In the genomic region with DNA sequence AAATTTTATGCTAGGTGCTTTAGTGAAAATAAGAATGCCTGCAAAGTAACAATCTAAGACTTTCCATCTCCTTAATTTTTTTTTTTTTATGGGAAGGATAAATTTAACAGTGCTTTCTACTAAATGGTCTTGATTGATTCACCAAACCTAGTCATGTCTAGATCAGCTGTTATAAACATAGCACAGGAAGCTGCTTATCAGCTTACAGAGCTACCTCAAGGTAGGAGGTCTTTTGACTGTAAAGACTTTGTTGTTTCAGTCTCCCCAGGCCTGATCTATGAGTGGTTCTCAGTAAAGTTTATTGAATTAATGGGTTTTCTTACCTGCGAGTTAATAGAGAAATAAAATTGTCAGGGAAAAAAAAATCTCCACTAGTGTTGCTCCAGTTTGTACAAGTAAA, we compare ENCODE assay signal across 20 mouse cellular contexts. TPM values are rescaled to one million over a fixed set of nuclear protein-coding genes. Genes with fewer than 3 reads are reported as not detected.
DNase-seq lines count a peak whose midpoint lies in the region; ATAC-seq lines count a peak whose summit lies in the region.
"Had no signal": no experiment of that assay in that cellular context is flagged by ENCODE, and none has a peak within 500 bp of the region (broad histone marks: within the 10 kb centered on the region; RNA-seq: fewer than 3 reads in every experiment).

No protein-coding gene starts in this region.

- H3K9me3 ChIP-seq in midbrain, embryonic 16.5 days (replicated peaks; ENCODE audit: control insufficient read depth, low read length, poor library complexity, severe bottlenecking): no peaks in the 10 kb centered on the region
- H3K9me3 ChIP-seq: embryonic facial prominence, embryonic 12.5 days; embryonic facial prominence, embryonic 15.5 days; G1E; heart, embryonic 12.5 days; heart, embryonic 15.5 days; hindbrain, embryonic 10.5 days; hindbrain, embryonic 13.5 days had no signal

- no peak overlapping the region for H3K4me3 ChIP-seq in midbrain, embryonic 16.5 days (ENCODE audit: low read depth, low read length)
- H3K4me3 ChIP-seq: embryonic facial prominence, embryonic 12.5 days; embryonic facial prominence, embryonic 15.5 days; gastrocnemius, adult 2 months; heart, embryonic 12.5 days; heart, embryonic 15.5 days; hindbrain, embryonic 10.5 days; hindbrain, embryonic 13.5 days had no signal

- 91% methylated on average over 1 of the region's 1 CpGs for WGBS in midbrain, embryonic 16.5 days

- no peaks in the 10 kb centered on the region for H3K27me3 ChIP-seq in midbrain, embryonic 16.5 days (ENCODE audit: control insufficient read depth, insufficient read depth, low read depth, low read length)
- H3K27me3 ChIP-seq: CH12.LX; embryonic facial prominence, embryonic 12.5 days; embryonic facial prominence, embryonic 15.5 days; heart, embryonic 12.5 days; heart, embryonic 15.5 days; hindbrain, embryonic 13.5 days had no signal

- no peak overlapping the region for H3K9ac ChIP-seq in midbrain, embryonic 16.5 days (ENCODE audit: low read depth, low read length)
- H3K9ac ChIP-seq: embryonic facial prominence, embryonic 12.5 days; embryonic facial prominence, embryonic 15.5 days; forebrain, postnatal 0 days; heart, embryonic 12.5 days; heart, embryonic 15.5 days; hindbrain, embryonic 13.5 days had no signal

- peak; percentile 76 for ATAC-seq in CD4-positive, CD25-positive, alpha-beta regulatory T cell, adult 4 months
- peak; percentile 47; the same call in 1 of the 2 replicates for ATAC-seq in megakaryocyte-erythroid progenitor cell, adult 5-6 weeks (replicated peaks; ENCODE audit: low FRiP score, low TSS enrichment, poor library complexity, severe bottlenecking)
- no peak for ATAC-seq in midbrain, embryonic 16.5 days
- ATAC-seq: forebrain, embryonic 14.5 days; forebrain, postnatal 0 days; hindbrain, embryonic 16.5 days had no signal

- H3K27ac ChIP-seq in midbrain, embryonic 16.5 days (ENCODE audit: low read length): no peak overlapping the region
- H3K27ac ChIP-seq: embryonic facial prominence, embryonic 12.5 days; embryonic facial prominence, embryonic 15.5 days; gastrocnemius, adult 2 months; heart, embryonic 15.5 days; hindbrain, embryonic 10.5 days; hindbrain, embryonic 13.5 days had no signal

- H3K36me3 ChIP-seq in midbrain, embryonic 16.5 days (ENCODE audit: control insufficient read depth, insufficient read depth, low read length): peaks cover 13% of the 10 kb centered on the region

- peaks cover 5% of the 10 kb centered on the region; the same call in 1 of the 2 replicates for H3K4me1 ChIP-seq in midbrain, embryonic 16.5 days (ENCODE audit: control insufficient read depth, insufficient read depth, low read length)
- H3K4me1 ChIP-seq: embryonic facial prominence, embryonic 12.5 days; heart, embryonic 12.5 days; heart, embryonic 15.5 days; hindbrain, embryonic 10.5 days had no signal

- DNase-seq in CD4-positive, CD25-positive, alpha-beta regulatory T cell, adult 2 months (ENCODE audit: low read depth, low spot score): peak; percentile 29
- DNase-seq in induced T-regulatory cell, adult 2 months (ENCODE audit: low read depth): peak; percentile 45
- no peak for DNase-seq in spleen, postnatal 4 days (ENCODE audit: low spot score in 2 of 2)
- no peak for DNase-seq in thymus, postnatal 25 days
- DNase-seq: gastrocnemius, adult 2 months; gastrocnemius, postnatal 14 days had no signal

- H3K4me2 ChIP-seq in midbrain, embryonic 16.5 days (ENCODE audit: low read length): no peak overlapping the region
- H3K4me2 ChIP-seq: embryonic facial prominence, embryonic 12.5 days; embryonic facial prominence, embryonic 15.5 days; heart, embryonic 12.5 days; heart, embryonic 15.5 days; hindbrain, embryonic 13.5 days had no signal

RNA-seq across cellular contexts. Expression of a gene that starts 18.5 kb away (rescaled TPM):
- polyA plus RNA-seq in CD4-positive, CD25-positive, alpha-beta regulatory T cell, adult 4 months (2017; shearing (Covaris generic)): 10 to 100 TPM; 15.3 to 17.6 TPM
- 44.4 and 52.7 TPM in 2 replicates for total RNA-seq in megakaryocyte-erythroid progenitor cell, adult 5-6 weeks (2014; fragmentation: Nextera tagmentation)
- total RNA-seq in megakaryocyte-erythroid progenitor cell, adult 5-6 weeks (2017): 73.9 and 85.8 TPM in 2 replicates
- polyA plus RNA-seq in midbrain, embryonic 16.5 days (2015; fragmentation: Nextera tagmentation; extraction: Ambion mirVana): 14.5 and 16.3 TPM in 2 replicates

Comparison
In these comparisons a context has a peak if more than half of its experiments do, and no peak if none do; other contexts are left out.
1. DNase-seq: peak in CD4-positive, CD25-positive, alpha-beta regulatory T cell, adult 2 months (single experiment) and induced T-regulatory cell, adult 2 months (single experiment); none in spleen, postnatal 4 days (0 of 2) and thymus, postnatal 25 days (single experiment).